In genomic region chr19:40225102-40225760, GRCm38 (mm10) we compare ENCODE assay signal across 9 mouse cellular contexts. TPM values are rescaled to one million over a fixed set of nuclear protein-coding genes. Genes with fewer than 3 reads are reported as not detected.
DNase-seq lines count a peak whose midpoint lies in the region; ATAC-seq and TF ChIP-seq lines count a peak whose summit lies in the region.
"Had no signal": no experiment of that assay in that cellular context is flagged by ENCODE, and none has a peak within 500 bp of the region (broad histone marks: within the 10 kb centered on the region; RNA-seq: fewer than 3 reads in every experiment).

No protein-coding gene starts in this region.

- no peak overlapping the region for H3K27ac ChIP-seq in heart, postnatal 0 days (ENCODE audit: low read depth)
- H3K27ac ChIP-seq: heart, embryonic 15.5 days had no signal

- no peak overlapping the region for H3K9ac ChIP-seq in heart, postnatal 0 days (replicated peaks; ENCODE audit: low read depth, low read length)
- H3K9ac ChIP-seq: heart, embryonic 15.5 days had no signal

- no peak overlapping the region for H3K4me3 ChIP-seq in heart, postnatal 0 days (ENCODE audit: low read depth, low read length)
- H3K4me3 ChIP-seq: heart, embryonic 15.5 days had no signal

- no peaks in the 10 kb centered on the region for H3K9me3 ChIP-seq in heart, postnatal 0 days (replicated peaks; ENCODE audit: control insufficient read depth, low read length)
- H3K9me3 ChIP-seq: heart, embryonic 15.5 days had no signal

- H3K27me3 ChIP-seq in heart, postnatal 0 days (ENCODE audit: control insufficient read depth, insufficient read depth, low read length), result no peaks in the 10 kb centered on the region
- H3K27me3 ChIP-seq: heart, embryonic 15.5 days had no signal

- no peak overlapping the region for H3K4me2 ChIP-seq in heart, postnatal 0 days (ENCODE audit: low read depth, low read length)
- H3K4me2 ChIP-seq: heart, embryonic 15.5 days had no signal

- peak; percentile 58 for DNase-seq in ES-CJ7 (ENCODE audit: low read depth, low spot score)
- peak; percentile 83 for DNase-seq in adrenal gland, postnatal 14 days
- DNase-seq in embryo, embryonic 9.5 days (ENCODE audit: extremely low spot score), result peak; percentile 60
- peak; percentile 39 for DNase-seq in heart, postnatal 0 days (ENCODE audit: low spot score)
- DNase-seq in kidney, postnatal 36 days, result peak; percentile 57 to 90
- peak; percentile 34 to 51 for DNase-seq in lung, adult 18-20 months
- peak; percentile 23 for DNase-seq in ovary, adult 18-20 months (ENCODE audit: low spot score)
- DNase-seq in urinary bladder, postnatal 4 days (ENCODE audit: low spot score in 2 of 2), result peak; percentile 33 to 74

- peaks cover 56% of the 10 kb centered on the region for H3K36me3 ChIP-seq in heart, postnatal 0 days (replicated peaks; ENCODE audit: control insufficient read depth, insufficient read depth, low read length)

- no peak for TF ChIP-seq EP300 in heart, postnatal 0 days (IDR thresholded peaks at IDR 0.05; ENCODE audit: low read depth)

- H3K4me1 ChIP-seq in heart, postnatal 0 days (ENCODE audit: control insufficient read depth, insufficient read depth), result no peaks in the 10 kb centered on the region
- H3K4me1 ChIP-seq: heart, embryonic 15.5 days had no signal

- WGBS in heart, postnatal 0 days, result 74% methylated on average over 5 of the region's 5 CpGs

- peak; percentile 54; the same call in 1 of the 2 replicates for ATAC-seq in heart, postnatal 0 days (ENCODE audit: insufficient read depth, low read depth)

- TF ChIP-seq CTCF in heart, postnatal 0 days (IDR thresholded peaks at IDR 0.05; ENCODE audit: low read depth), result peak; percentile 79

RNA-seq across cellular contexts. Expression of gene Cyp2c70, which starts 38.1 kb away (rescaled TPM):
- total RNA-seq in adrenal gland, postnatal 14 days (2021), result 4.8 and 121 TPM in 2 replicates
- not detected in 2 replicates for total RNA-seq in heart, postnatal 0 days (2014; rRNA removed; ENCODE audit: low replicate concordance)
- polyA plus RNA-seq in heart, postnatal 0 days (2015; fragmentation: Nextera tagmentation; extraction: Ambion mirVana), result not detected in 2 replicates
- polyA plus RNA-seq: heart, embryonic 15.5 days had no signal

RNA-seq across cellular contexts. Expression of gene Pdlim1, which starts 46.4 kb away (rescaled TPM):
- 48.1 and 49.2 TPM in 2 replicates for total RNA-seq in adrenal gland, postnatal 14 days (2021)
- 96.5 and 117 TPM in 2 replicates for total RNA-seq in heart, postnatal 0 days (2014; rRNA removed; ENCODE audit: low replicate concordance)
- polyA plus RNA-seq in heart, postnatal 0 days (2015; fragmentation: Nextera tagmentation; extraction: Ambion mirVana), result 206 and 230 TPM in 2 replicates

Comparison
In these comparisons a context has a peak if more than half of its experiments do, and no peak if none do; other contexts are left out.
1. DNase-seq: peak in every context shown above with its lines; median percentile 83 in adrenal gland, postnatal 14 days; 74 in kidney, postnatal 36 days; 60 in embryo, embryonic 9.5 days; 58 in ES-CJ7; 54 in urinary bladder, postnatal 4 days; 42 in lung, adult 18-20 months; 39 in heart, postnatal 0 days; 23 in ovary, adult 18-20 months.